ENCODE assay signal across 21 mouse cellular contexts in genomic region chr10:9044746-9045370, GRCm38 (mm10).
DNase-seq lines count a peak whose midpoint lies in the region; ATAC-seq lines count a peak whose summit lies in the region.
"Had no signal": no experiment of that assay in that cellular context is flagged by ENCODE, and none has a peak within 500 bp of the region (broad histone marks: within the 10 kb centered on the region; RNA-seq: fewer than 3 reads in every experiment).

No protein-coding gene starts in this region.

- no peak overlapping the region for H3K4me3 ChIP-seq in midbrain, embryonic 12.5 days
- H3K4me3 ChIP-seq in midbrain, embryonic 15.5 days: no peak overlapping the region
- H3K4me3 ChIP-seq: embryonic facial prominence, embryonic 15.5 days; erythroblast, embryonic 14.5 days; forebrain, embryonic 10.5 days; hindbrain, embryonic 13.5 days; intestine, embryonic 15.5 days had no signal

- no peaks in the 10 kb centered on the region for H3K4me1 ChIP-seq in midbrain, embryonic 12.5 days
- H3K4me1 ChIP-seq in midbrain, embryonic 15.5 days: no peaks in the 10 kb centered on the region
- H3K4me1 ChIP-seq: embryonic facial prominence, embryonic 15.5 days; forebrain, embryonic 10.5 days; intestine, embryonic 15.5 days had no signal

- H3K9ac ChIP-seq in midbrain, embryonic 12.5 days (replicated peaks): no peak overlapping the region
- no peak overlapping the region for H3K9ac ChIP-seq in midbrain, embryonic 15.5 days
- H3K9ac ChIP-seq: embryonic facial prominence, embryonic 15.5 days; hindbrain, embryonic 13.5 days; intestine, embryonic 15.5 days had no signal

- peaks cover 4% of the 10 kb centered on the region; the same call in 1 of the 2 replicates for H3K9me3 ChIP-seq in midbrain, embryonic 12.5 days
- no peaks in the 10 kb centered on the region for H3K9me3 ChIP-seq in midbrain, embryonic 15.5 days
- H3K9me3 ChIP-seq: embryonic facial prominence, embryonic 15.5 days; forebrain, embryonic 10.5 days; hindbrain, embryonic 13.5 days; intestine, embryonic 15.5 days had no signal

- 88% methylated on average over 9 of the region's 9 CpGs for WGBS in midbrain, embryonic 12.5 days
- WGBS in midbrain, embryonic 15.5 days: 81% methylated on average over 9 of the region's 9 CpGs

- no peaks in the 10 kb centered on the region for H3K27me3 ChIP-seq in midbrain, embryonic 12.5 days
- H3K27me3 ChIP-seq in midbrain, embryonic 15.5 days (replicated peaks): no peaks in the 10 kb centered on the region
- H3K27me3 ChIP-seq: CH12.LX; embryonic facial prominence, embryonic 15.5 days; hindbrain, embryonic 13.5 days; intestine, embryonic 15.5 days had no signal

- no peak overlapping the region for H3K4me2 ChIP-seq in midbrain, embryonic 12.5 days (replicated peaks)
- no peak overlapping the region for H3K4me2 ChIP-seq in midbrain, embryonic 15.5 days
- H3K4me2 ChIP-seq: embryonic facial prominence, embryonic 15.5 days; hindbrain, embryonic 13.5 days; intestine, embryonic 15.5 days had no signal

- 0 out of 2 replicates have a peak overlapping the region, but pooled peaks have one; percentile 30 for H3K27ac ChIP-seq in midbrain, embryonic 12.5 days (replicated peaks)
- H3K27ac ChIP-seq in midbrain, embryonic 15.5 days: no peak overlapping the region
- H3K27ac ChIP-seq: embryonic facial prominence, embryonic 15.5 days; forebrain, embryonic 10.5 days; hindbrain, embryonic 13.5 days; intestine, embryonic 15.5 days had no signal

- peak; percentile 73 for DNase-seq in cerebellum, postnatal 14 days
- no peak for DNase-seq in cerebellum, adult 9-10 months
- peak; percentile 76 for DNase-seq in heart, adult 11 months
- DNase-seq in heart, adult 18-20 months: no peak
- DNase-seq: adrenal gland, postnatal 14 days; embryo, embryonic 11 days; gastrocnemius, postnatal 10 days; heart, postnatal 10 days; heart, postnatal 4 days; kidney, adult 18-20 months had no signal

- ATAC-seq in midbrain, embryonic 12.5 days (ENCODE audit: low FRiP score, low read depth): no peak
- no peak for ATAC-seq in midbrain, embryonic 15.5 days (replicated peaks)
- ATAC-seq: activated CD4-positive, CD25-positive, alpha-beta regulatory T cell, adult 4 months; forebrain, embryonic 14.5 days; intestine, embryonic 15.5 days; Patski had no signal

- no peaks in the 10 kb centered on the region for H3K36me3 ChIP-seq in midbrain, embryonic 12.5 days
- H3K36me3 ChIP-seq in midbrain, embryonic 15.5 days (replicated peaks): no peaks in the 10 kb centered on the region
- H3K36me3 ChIP-seq: embryonic facial prominence, embryonic 15.5 days; forebrain, embryonic 10.5 days; hindbrain, embryonic 13.5 days; intestine, embryonic 15.5 days had no signal

Comparison
In these comparisons a context has a peak if more than half of its experiments do, and no peak if none do; other contexts are left out.
1. DNase-seq: peak in cerebellum, postnatal 14 days (2 of 2) and heart, adult 11 months (single experiment); none in cerebellum, adult 9-10 months (single experiment) and heart, adult 18-20 months (0 of 2).